Mouse (Mus musculus): Measurements from ENCODE around the gene BC035947.

DNA sequence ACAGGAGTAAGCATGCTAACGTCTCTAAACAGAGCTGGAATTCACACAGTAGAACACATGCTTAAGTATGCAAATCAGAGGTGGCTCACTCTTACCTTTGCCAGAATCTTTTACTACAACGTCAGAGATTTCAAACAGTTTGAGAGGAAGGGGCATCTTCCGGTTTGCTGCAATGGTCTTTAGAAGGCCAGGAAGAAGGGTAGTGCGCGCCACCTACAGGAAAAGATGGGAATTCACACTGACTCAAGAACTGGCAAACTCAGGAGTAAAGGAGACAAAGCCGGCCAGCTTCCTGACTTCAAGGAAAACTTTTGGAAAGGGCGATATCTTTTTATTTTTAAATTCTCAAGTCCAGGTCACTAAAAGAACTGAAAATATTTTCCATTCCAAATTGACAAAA is 57.3 kb downstream of the BC035947 start:
- TF ChIP-seq CTCF (IDR thresholded peaks at IDR 0.05; ENCODE audit: low read depth, low read length) (peak; percentile 48), POLR2A (IDR thresholded peaks at IDR 0.05; ENCODE audit: extremely low read depth, insufficient read depth, low read length) (no peak)
